Mouse (Mus musculus) spleen, adult 2 months (tissue): ENCODE measurements around the gene Fubp1. TPM values are rescaled to one million over a fixed set of nuclear protein-coding genes. Genes with fewer than 3 reads are reported as not detected.

Experiments used
- DNase-seq, 2 experiments: peaks; one replicate each; pipeline versions ENCODE4 v3.0.0 to v3.0.0-alpha.2; 2012 to 2021; ENCODE audit warnings: low spot score in 2 of 2, low read depth in 1 of 2
- H3K27ac ChIP-seq: fragments of 200-500 bp; 2 replicates; pipeline ENCODE4 v1.5.1; 2012; ENCODE audit warnings: low read length, inconsistent platforms; ENCODE audit not compliant: insufficient read depth
- H3K27me3 ChIP-seq: fragments of 200-500 bp; 2 replicates; pipeline ENCODE4 v1.6.1; 2012; ENCODE audit warnings: mild to moderate bottlenecking, moderate library complexity, low read length, inconsistent platforms; ENCODE audit not compliant: control insufficient read depth, insufficient read depth
- H3K36me3 ChIP-seq: fragments of 200-500 bp; 2 replicates; pipeline ENCODE4 v1.6.1; 2012; ENCODE audit warnings: mild to moderate bottlenecking, low read length, inconsistent platforms; ENCODE audit not compliant: control insufficient read depth, insufficient read depth
- H3K4me1 ChIP-seq: fragments of 200-500 bp; 2 replicates; pipeline ENCODE4 v1.6.1; 2011; ENCODE audit warnings: inconsistent platforms; ENCODE audit not compliant: control insufficient read depth, insufficient read depth, insufficient read length
- H3K4me3 ChIP-seq: fragments of 200-500 bp; 2 replicates; pipeline ENCODE4 v1.5.1; 2011; ENCODE audit warnings: mild to moderate bottlenecking, inconsistent platforms; ENCODE audit not compliant: insufficient read depth, insufficient read length; ENCODE audit errors: extremely low read depth
- CTCF ChIP-seq: fragments of 200-500 bp; IDR thresholded peaks from 2 replicates; pipeline ENCODE4 v1.5.1; 2011; ENCODE audit warnings: mild to moderate bottlenecking, inconsistent platforms; ENCODE audit not compliant: insufficient read depth, insufficient read length, insufficient replicate concordance; ENCODE audit errors: extremely low read depth
- POLR2A ChIP-seq: fragments of 200-500 bp; IDR thresholded peaks from 2 replicates; pipeline ENCODE4 v1.6.1; 2011; ENCODE audit warnings: low read depth, low read length, inconsistent platforms
- WGBS: fragments of 180-500 bp; shearing (Covaris S2); methylation state at CpG from one replicate; pipeline ENCODE4 v1.1.7; 2018; 5-methylcytosine and 5-hydroxymethylcytosine counted together
- polyA plus RNA-seq: library from polyadenylated mRNA; depleted of rRNA; stranded (reverse); fragments of >200 nt; gene quantifications from 2 replicates; pipeline ENCODE4 v1.2.3, GENCODE M21; 2012

Fubp1 gene
- polyA plus RNA-seq, 1 experiment = 59.1 TPM

DNA sequence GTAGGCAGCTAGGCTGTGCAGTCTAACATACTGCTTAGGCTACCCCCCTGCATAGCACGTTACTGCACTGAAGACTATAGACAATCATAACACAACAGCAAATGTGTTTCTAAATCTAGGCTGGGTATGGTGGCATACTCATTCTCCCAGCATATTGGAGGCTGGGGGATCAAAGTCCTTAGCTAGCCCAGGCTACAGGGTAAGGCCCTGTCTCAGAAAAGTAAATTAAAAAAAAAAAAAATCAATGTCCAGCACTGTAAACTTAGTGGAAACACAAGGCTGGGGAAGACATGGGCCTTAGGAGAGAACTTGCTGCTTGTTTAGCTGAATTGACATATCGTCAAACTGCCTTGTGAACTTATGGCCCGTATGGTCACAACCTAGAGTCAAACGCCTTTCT, 29.6 kb upstream of the Fubp1 start:
- no peaks in the 10 kb centered on the region for H3K4me1 ChIP-seq
- 94% methylated on average over 4 of the region's 4 CpGs for WGBS
- no peak overlapping the region for H3K4me3 ChIP-seq
- H3K27ac ChIP-seq = no peak overlapping the region
- no peak for DNase-seq
- H3K27me3 ChIP-seq = no peaks in the 10 kb centered on the region
- no peak for TF ChIP-seq POLR2A
- no peak for TF ChIP-seq CTCF
- peaks cover 4% of the 10 kb centered on the region; the same call in 1 of the 2 replicates for H3K36me3 ChIP-seq

DNA sequence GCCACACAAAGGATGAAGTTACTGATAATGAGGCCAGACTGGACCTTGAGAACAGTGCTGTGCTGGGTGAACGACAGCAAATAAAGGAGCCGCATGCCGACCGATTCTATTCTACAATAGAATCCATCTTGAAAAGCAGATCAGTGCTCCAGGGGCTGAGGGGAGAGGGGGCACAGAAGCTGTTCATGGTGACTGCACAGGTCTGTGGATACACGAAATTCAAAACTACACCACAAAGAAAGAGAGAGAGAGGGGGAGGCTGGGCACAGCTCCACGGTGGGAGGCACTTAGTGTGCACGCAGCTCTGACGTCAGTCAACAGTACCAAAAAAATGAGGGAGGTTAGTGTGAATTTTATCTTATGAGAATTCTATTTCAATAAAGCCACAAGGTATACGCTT, 26.7 kb upstream of the Fubp1 start:
- no peaks in the 10 kb centered on the region for H3K4me1 ChIP-seq
- peaks cover 9% of the 10 kb centered on the region for H3K36me3 ChIP-seq
- WGBS = 95% methylated on average over 9 of the region's 9 CpGs
- H3K27me3 ChIP-seq = no peaks in the 10 kb centered on the region
- DNase-seq = no peak
- no peak overlapping the region for H3K4me3 ChIP-seq
- no peak overlapping the region for H3K27ac ChIP-seq
- TF ChIP-seq CTCF = no peak
- TF ChIP-seq POLR2A = no peak

DNA sequence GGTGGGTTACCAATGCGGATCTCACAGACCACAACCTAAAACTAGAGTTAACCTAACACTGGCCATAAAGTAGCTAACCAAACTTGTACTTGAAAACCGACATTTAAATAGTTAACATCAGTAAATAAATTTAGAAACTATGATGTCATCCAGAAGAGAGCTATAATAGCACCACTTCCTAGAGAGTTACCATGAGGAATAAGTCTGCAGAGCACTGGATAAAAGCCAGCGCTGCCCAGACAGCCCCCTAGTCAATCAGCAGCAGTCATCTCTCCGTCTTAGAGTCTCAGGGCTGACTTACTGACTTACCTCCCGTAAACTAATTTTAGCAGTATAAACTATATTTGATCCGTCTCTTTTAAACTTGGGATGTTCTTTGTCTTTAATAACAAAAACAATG, 24.1 kb upstream of the Fubp1 start:
- TF ChIP-seq POLR2A (no peak), CTCF (no peak)
- no peak for DNase-seq
- Histone ChIP-seq H3K4me1 (no peaks in the 10 kb centered on the region), H3K4me3 (no peak overlapping the region), H3K36me3 (peaks cover 9% of the 10 kb centered on the region), H3K27me3 (no peaks in the 10 kb centered on the region), H3K27ac (no peak overlapping the region)
- 88% methylated on average over 6 of the region's 6 CpGs for WGBS

DNA sequence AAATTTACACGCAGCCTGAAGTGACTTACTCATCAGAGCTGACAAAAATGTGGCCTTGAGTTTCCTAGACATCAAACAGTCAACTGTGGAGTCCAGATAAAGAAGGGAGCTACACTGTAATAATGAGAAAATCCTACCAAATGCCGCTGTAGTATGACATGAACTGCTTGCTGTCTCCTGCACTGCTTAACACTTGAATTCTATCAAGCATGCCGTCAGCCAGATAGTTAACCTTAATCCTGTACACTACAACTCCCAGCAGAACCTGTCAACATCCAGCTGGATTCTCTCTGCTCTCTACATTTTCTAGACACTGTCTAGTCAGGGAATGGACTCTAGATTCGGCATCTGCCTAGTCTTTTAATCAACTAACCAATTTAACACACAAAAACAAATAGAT, 20.9 kb upstream of the Fubp1 start:
- Histone ChIP-seq H3K36me3 (peaks cover 6% of the 10 kb centered on the region), H3K27me3 (no peaks in the 10 kb centered on the region), H3K4me1 (no peaks in the 10 kb centered on the region), H3K27ac (no peak overlapping the region), H3K4me3 (no peak overlapping the region)
- no peak for TF ChIP-seq POLR2A
- no peak for TF ChIP-seq CTCF
- 80% methylated on average over 4 of the region's 4 CpGs for WGBS
- no peak for DNase-seq

DNA sequence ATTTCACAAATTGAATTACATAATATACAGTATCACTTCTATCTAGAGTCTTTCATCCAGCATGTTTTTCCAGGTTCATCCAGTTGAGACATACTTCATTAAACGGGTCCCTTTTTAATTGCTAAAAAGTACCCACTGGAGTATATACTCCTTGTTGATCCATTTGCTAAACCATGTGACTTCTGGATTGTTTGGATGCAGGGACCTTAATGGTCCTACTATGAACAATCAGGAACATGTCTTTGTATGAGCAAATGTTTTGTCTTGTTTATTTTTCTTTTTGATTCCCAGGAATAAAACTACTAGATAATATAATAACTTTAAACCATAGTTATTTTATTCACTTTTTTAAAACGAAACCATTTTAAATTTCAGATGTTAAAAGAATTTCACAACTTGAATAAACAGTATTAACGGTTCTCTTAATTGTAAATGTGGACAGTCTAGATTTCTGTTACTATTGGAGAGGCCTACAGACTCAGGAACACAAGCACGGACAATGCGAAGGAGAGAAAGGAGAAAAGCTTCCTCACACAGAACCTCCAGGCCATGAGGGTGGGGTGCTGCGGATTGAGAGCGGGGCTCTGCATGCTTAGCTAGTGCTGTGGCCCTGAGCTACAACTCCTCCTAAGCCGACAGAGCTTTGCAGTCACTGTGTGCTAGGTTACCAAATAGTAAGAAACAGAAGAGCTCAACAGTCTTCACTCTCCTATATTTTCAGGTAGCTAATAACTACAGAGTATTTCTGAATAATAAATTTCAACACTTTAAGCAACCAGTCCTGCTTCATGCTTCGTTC, 19.3 kb upstream of the Fubp1 start:
- peaks cover 5% of the 10 kb centered on the region for H3K36me3 ChIP-seq
- 74% methylated on average over 9 of the region's 9 CpGs for WGBS
- no peak overlapping the region for H3K27ac ChIP-seq
- H3K27me3 ChIP-seq = no peaks in the 10 kb centered on the region
- DNase-seq = no peak
- no peaks in the 10 kb centered on the region for H3K4me1 ChIP-seq
- no peak overlapping the region; the same call in 1 of the 2 replicates for H3K4me3 ChIP-seq
- no peak for TF ChIP-seq POLR2A
- no peak for TF ChIP-seq CTCF

DNA sequence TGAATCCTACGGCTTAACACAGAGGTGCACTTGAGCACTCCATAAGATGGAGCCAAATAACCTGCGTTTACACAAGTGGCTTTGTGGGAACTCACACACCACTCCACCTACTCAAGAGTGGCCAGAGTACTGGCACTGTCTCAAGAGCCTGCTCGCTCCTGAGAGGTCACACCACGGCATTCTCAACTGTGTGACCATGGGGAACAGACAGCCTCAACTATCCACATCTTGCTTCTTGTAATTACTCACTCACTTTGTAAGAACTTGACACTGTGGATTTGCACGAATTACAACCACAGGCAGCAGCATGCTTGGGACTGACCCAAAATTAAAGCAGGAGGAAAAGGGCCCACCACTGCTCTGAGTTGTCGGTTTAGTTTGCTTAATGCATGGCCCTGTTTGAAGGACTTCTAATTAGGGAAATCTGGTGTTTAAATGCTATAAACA, 18.4 kb upstream of the Fubp1 start:
- no peak for TF ChIP-seq POLR2A
- TF ChIP-seq CTCF = no peak
- DNase-seq = no peak
- Histone ChIP-seq H3K4me1 (no peaks in the 10 kb centered on the region), H3K27me3 (no peaks in the 10 kb centered on the region), H3K27ac (peak overlapping the region; percentile 44; the same call in 1 of the 2 replicates), H3K4me3 (peak overlapping the region; percentile 22; the same call in 1 of the 2 replicates), H3K36me3 (no peaks in the 10 kb centered on the region)
- 23% methylated on average over 6 of the region's 6 CpGs for WGBS
